Mouse (Mus musculus): ENCODE measurements around the gene Cenpm. TPM values are rescaled to one million over a fixed set of nuclear protein-coding genes. Genes with fewer than 3 reads are reported as not detected.

Cenpm gene
- total RNA-seq (2014; rRNA removed; ENCODE audit: low replicate concordance) (16.7 and 25.7 TPM in 2 replicates), polyA plus RNA-seq (2015; fragmentation: Nextera tagmentation; extraction: Ambion mirVana) (22.5 and 25.6 TPM in 2 replicates)

DNA sequence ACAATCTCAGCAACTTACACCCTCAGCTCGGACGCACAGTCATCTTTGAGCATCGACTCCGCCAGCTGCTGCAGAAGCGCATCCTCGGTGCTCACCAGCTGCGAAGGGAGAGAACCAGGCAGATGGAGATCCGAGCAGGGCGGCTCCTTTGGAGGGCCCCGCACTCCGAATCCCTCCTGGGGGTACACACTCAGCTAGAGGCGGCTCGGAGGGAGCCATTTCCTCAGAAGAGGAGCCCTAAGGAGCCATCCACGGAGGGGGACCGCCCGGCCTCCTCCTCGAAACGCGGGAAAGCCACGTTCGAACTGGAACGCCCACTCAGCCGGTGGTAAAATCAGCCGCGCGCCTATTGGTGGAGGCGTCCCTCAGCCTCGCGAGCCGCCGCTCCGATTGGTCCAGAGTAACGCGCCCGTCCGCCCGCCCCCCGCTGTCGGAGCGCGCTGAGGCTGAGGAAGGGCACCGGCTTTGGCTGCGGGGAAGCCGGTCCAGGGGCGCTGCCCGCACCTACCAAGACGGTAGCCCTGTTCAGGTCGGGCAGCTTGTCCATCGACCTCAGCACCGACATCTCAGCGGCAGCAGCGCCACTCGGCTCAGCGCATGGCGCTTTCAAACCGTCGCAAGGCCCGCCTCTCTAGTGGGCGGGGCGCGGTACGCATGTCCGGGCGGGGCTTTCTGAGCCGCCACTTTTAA lies at the start of gene Cenpm:
Cenpm (minus strand) TSS at position 634 of the 690 bp plus-strand sequence.
- peak within 1 kb of the TSS; percentile 88 for H3K4me2 ChIP-seq (ENCODE audit: low read depth, low read length)
- under 1% methylated on average over 65 of the region's 65 CpGs for WGBS
- H3K9me3 ChIP-seq (replicated peaks; ENCODE audit: control insufficient read depth, low read length), result no peaks in the 10 kb centered on the region
- peak; percentile 97 for ATAC-seq (ENCODE audit: insufficient read depth, low read depth)
- H3K27me3 ChIP-seq (ENCODE audit: control insufficient read depth, insufficient read depth, low read length), result no peaks in the 10 kb centered on the region
- no peaks in the 10 kb centered on the region for H3K36me3 ChIP-seq (replicated peaks; ENCODE audit: control insufficient read depth, insufficient read depth, low read length)
- peak; percentile 83 for DNase-seq (ENCODE audit: low spot score)
- H3K4me1 ChIP-seq (ENCODE audit: control insufficient read depth, insufficient read depth), result peaks cover 6% of the 10 kb centered on the region; the same call in 1 of the 2 replicates
- peak within 1 kb of the TSS; percentile 12; the same call in 1 of the 2 replicates for H3K27ac ChIP-seq (ENCODE audit: low read depth)
- TF ChIP-seq CTCF (IDR thresholded peaks at IDR 0.05; ENCODE audit: low read depth), result no peak
- no peak for TF ChIP-seq EP300 (IDR thresholded peaks at IDR 0.05; ENCODE audit: low read depth)
- H3K4me3 ChIP-seq (ENCODE audit: low read depth, low read length), result peak within 1 kb of the TSS; percentile 62
- H3K9ac ChIP-seq (replicated peaks; ENCODE audit: low read depth, low read length), result peak within 1 kb of the TSS; percentile 39

- Histone ChIP-seq H3K27ac (ENCODE audit: low read depth) (no peak overlapping the region), H3K4me1 (ENCODE audit: control insufficient read depth, insufficient read depth) (0 out of 2 replicates have a peak, but pooled peaks cover 8% of the 10 kb centered on the region), H3K9me3 (replicated peaks; ENCODE audit: control insufficient read depth, low read length) (no peaks in the 10 kb centered on the region), H3K4me2 (ENCODE audit: low read depth, low read length) (no peak overlapping the region), H3K4me3 (ENCODE audit: low read depth, low read length) (no peak overlapping the region), H3K27me3 (ENCODE audit: control insufficient read depth, insufficient read depth, low read length) (no peaks in the 10 kb centered on the region), H3K9ac (replicated peaks; ENCODE audit: low read depth, low read length) (no peak overlapping the region), H3K36me3 (replicated peaks; ENCODE audit: control insufficient read depth, insufficient read depth, low read length) (no peaks in the 10 kb centered on the region)
- 39% methylated on average over 8 of the region's 8 CpGs for WGBS
- ATAC-seq (ENCODE audit: insufficient read depth, low read depth) (0 out of 2 replicates have a peak, but pooled peaks have one; percentile 36), DNase-seq (ENCODE audit: low spot score) (no peak)
- TF ChIP-seq EP300 (IDR thresholded peaks at IDR 0.05; ENCODE audit: low read depth) (no peak), CTCF (IDR thresholded peaks at IDR 0.05; ENCODE audit: low read depth) (peak; percentile 67)
These were observed 49.5 kb upstream of the Cenpm start for GRCm38 (mm10) chr15:82294059-82294458.

DNA sequence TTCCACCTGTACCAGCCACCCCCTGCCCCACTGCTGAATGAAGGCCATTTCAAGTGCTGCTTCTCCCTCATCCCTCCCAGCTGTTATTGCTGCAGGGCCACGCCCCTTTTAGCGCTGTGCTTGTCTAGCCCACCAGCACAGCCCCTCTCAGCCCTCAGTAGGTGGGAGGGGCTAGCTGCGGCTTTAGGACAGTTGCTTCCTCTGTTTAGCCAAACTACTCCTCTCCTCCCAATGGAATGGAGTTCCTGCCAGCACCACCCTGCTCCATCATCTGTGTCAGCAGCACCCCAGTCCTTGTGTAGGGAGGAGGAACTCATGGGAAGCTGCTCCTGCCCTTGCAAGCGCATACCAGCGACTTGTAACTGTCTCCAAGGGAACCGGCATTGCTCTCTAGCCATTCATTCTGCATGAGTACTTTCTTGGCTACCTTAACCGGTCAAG lies 48.7 kb upstream of the Cenpm start:
- H3K36me3 ChIP-seq (replicated peaks; ENCODE audit: control insufficient read depth, insufficient read depth, low read length), result no peaks in the 10 kb centered on the region
- no peak overlapping the region for H3K27ac ChIP-seq (ENCODE audit: low read depth)
- TF ChIP-seq CTCF (IDR thresholded peaks at IDR 0.05; ENCODE audit: low read depth), result no peak
- TF ChIP-seq EP300 (IDR thresholded peaks at IDR 0.05; ENCODE audit: low read depth), result no peak
- no peak overlapping the region for H3K4me3 ChIP-seq (ENCODE audit: low read depth, low read length)
- no peak for DNase-seq (ENCODE audit: low spot score)
- 13% methylated on average over 7 of the region's 7 CpGs for WGBS
- H3K4me2 ChIP-seq (ENCODE audit: low read depth, low read length), result no peak overlapping the region
- no peak; the same call in 1 of the 2 replicates for ATAC-seq (ENCODE audit: insufficient read depth, low read depth)
- no peaks in the 10 kb centered on the region for H3K9me3 ChIP-seq (replicated peaks; ENCODE audit: control insufficient read depth, low read length)
- H3K9ac ChIP-seq (replicated peaks; ENCODE audit: low read depth, low read length), result no peak overlapping the region
- H3K4me1 ChIP-seq (ENCODE audit: control insufficient read depth, insufficient read depth), result 0 out of 2 replicates have a peak, but pooled peaks cover 5% of the 10 kb centered on the region
- no peaks in the 10 kb centered on the region for H3K27me3 ChIP-seq (ENCODE audit: control insufficient read depth, insufficient read depth, low read length)

DNA sequence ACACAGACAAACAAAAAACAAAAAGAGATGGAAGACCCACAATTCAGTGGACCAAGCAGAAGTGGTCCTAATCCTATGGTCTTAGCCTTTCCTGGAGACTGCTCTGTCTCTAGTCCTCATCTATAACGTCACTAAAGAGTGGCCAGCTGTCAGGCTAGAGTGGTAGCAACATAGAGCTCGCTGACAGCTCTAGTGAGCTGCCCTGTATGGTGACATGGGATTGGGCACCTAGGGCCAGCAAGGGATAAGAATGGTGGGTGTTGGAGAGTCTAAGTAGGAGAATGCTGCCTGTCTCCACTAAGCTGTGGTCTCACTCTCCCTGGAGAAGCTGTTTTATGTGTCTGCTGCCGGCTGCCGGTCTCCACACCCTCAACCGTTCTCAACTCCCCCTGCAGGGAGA lies 48.3 kb upstream of the Cenpm start:
- no peaks in the 10 kb centered on the region for H3K27me3 ChIP-seq (ENCODE audit: control insufficient read depth, insufficient read depth, low read length)
- ATAC-seq (ENCODE audit: insufficient read depth, low read depth) (no peak), DNase-seq (ENCODE audit: low spot score) (no peak)
- H3K36me3 ChIP-seq (replicated peaks; ENCODE audit: control insufficient read depth, insufficient read depth, low read length), result no peaks in the 10 kb centered on the region
- no peak overlapping the region for H3K4me2 ChIP-seq (ENCODE audit: low read depth, low read length)
- TF ChIP-seq CTCF (IDR thresholded peaks at IDR 0.05; ENCODE audit: low read depth) (no peak), EP300 (IDR thresholded peaks at IDR 0.05; ENCODE audit: low read depth) (no peak)
- 0 out of 2 replicates have a peak, but pooled peaks cover 5% of the 10 kb centered on the region for H3K4me1 ChIP-seq (ENCODE audit: control insufficient read depth, insufficient read depth)
- H3K9ac ChIP-seq (replicated peaks; ENCODE audit: low read depth, low read length), result no peak overlapping the region
- no peak overlapping the region for H3K27ac ChIP-seq (ENCODE audit: low read depth)
- no peaks in the 10 kb centered on the region for H3K9me3 ChIP-seq (replicated peaks; ENCODE audit: control insufficient read depth, low read length)
- no peak overlapping the region for H3K4me3 ChIP-seq (ENCODE audit: low read depth, low read length)
- 18% methylated on average over 5 of the region's 5 CpGs for WGBS

GRCm38 (mm10) chr15:82290252-82290651 lies 45.7 kb upstream of the Cenpm start:
- H3K4me3 ChIP-seq (ENCODE audit: low read depth, low read length), result no peak overlapping the region
- H3K4me1 ChIP-seq (ENCODE audit: control insufficient read depth, insufficient read depth), result 0 out of 2 replicates have a peak, but pooled peaks cover 5% of the 10 kb centered on the region
- WGBS, result 84% methylated on average over 7 of the region's 7 CpGs
- DNase-seq (ENCODE audit: low spot score), result no peak
- H3K27me3 ChIP-seq (ENCODE audit: control insufficient read depth, insufficient read depth, low read length), result no peaks in the 10 kb centered on the region
- no peaks in the 10 kb centered on the region for H3K36me3 ChIP-seq (replicated peaks; ENCODE audit: control insufficient read depth, insufficient read depth, low read length)
- H3K27ac ChIP-seq (ENCODE audit: low read depth), result no peak overlapping the region
- no peaks in the 10 kb centered on the region for H3K9me3 ChIP-seq (replicated peaks; ENCODE audit: control insufficient read depth, low read length)
- TF ChIP-seq CTCF (IDR thresholded peaks at IDR 0.05; ENCODE audit: low read depth), result no peak
- TF ChIP-seq EP300 (IDR thresholded peaks at IDR 0.05; ENCODE audit: low read depth), result no peak
- no peak for ATAC-seq (ENCODE audit: insufficient read depth, low read depth)
- H3K4me2 ChIP-seq (ENCODE audit: low read depth, low read length), result no peak overlapping the region
- H3K9ac ChIP-seq (replicated peaks; ENCODE audit: low read depth, low read length), result no peak overlapping the region

Measured in heart, postnatal 0 days (tissue).